Mouse (Mus musculus): ENCODE measurements around the gene Armh1. TPM values are rescaled to one million over a fixed set of nuclear protein-coding genes. Genes with fewer than 3 reads are reported as not detected.

The Armh1 gene
- total RNA-seq, 2 experiments from 2014 or later = not detected

Other genes starting within 250 kb of the Armh1 start
- gene Eif2b3, start 232.7 kb downstream of the Armh1 start, total RNA-seq (2021) = 10 to 100 TPM; 17.6 to 18.4 TPM
- gene Ptch2, start 156.1 kb downstream of the Armh1 start, total RNA-seq (2021) = 1 to 10 TPM; 1.5 to 1.8 TPM
- 1 to 10 TPM; 2.0 to 3.0 TPM for gene Btbd19, start 126.4 kb downstream of the Armh1 start, total RNA-seq (2021)
- gene Tctex1d4, start 125.3 kb downstream of the Armh1 start, total RNA-seq (2021) = not detected
- gene Plk3, start 118.2 kb downstream of the Armh1 start, total RNA-seq (2021) = under 1 TPM; 0.51 to 0.62 TPM
- gene Rps8, start 95.9 kb downstream of the Armh1 start, total RNA-seq (2021) = 100 to 1,000 TPM; 527 to 576 TPM
- under 1 TPM; 0.36 to 0.40 TPM for gene Kif2c, start 69.5 kb downstream of the Armh1 start, total RNA-seq (2021)
- gene Tmem53, start 174 bp downstream of the Armh1 start, total RNA-seq (2021) = 1 to 10 TPM; 3.4 to 6.6 TPM
- gene Rnf220, start 244.9 kb upstream of the Armh1 start, total RNA-seq (2021) = 10 to 100 TPM; 48.0 to 49.1 TPM

Data from gastrocnemius, postnatal 25 days (tissue).